In genomic region chr5:28269469-28269991, GRCm38 (mm10) we compare ENCODE assay signal across 10 mouse cellular contexts. TPM values are rescaled to one million over a fixed set of nuclear protein-coding genes. Genes with fewer than 3 reads are reported as not detected.
A peak's percentile ranks its signal among the peaks of the same experiment; 100 is the strongest.
DNase-seq lines count a peak whose midpoint lies in the region; ATAC-seq lines count a peak whose summit lies in the region.
"Had no signal": no experiment of that assay in that cellular context is flagged by ENCODE, and none has a peak within 500 bp of the region (broad histone marks: within the 10 kb centered on the region; RNA-seq: fewer than 3 reads in every experiment).

No protein-coding gene starts in this region.

- H3K9ac ChIP-seq in stomach, embryonic 15.5 days: no peak overlapping the region
- H3K9ac ChIP-seq: hindbrain, embryonic 15.5 days had no signal

- 32% methylated on average over 6 of the region's 6 CpGs for WGBS in stomach, embryonic 15.5 days

- no peak overlapping the region for H3K4me3 ChIP-seq in stomach, embryonic 15.5 days (replicated peaks)
- H3K4me3 ChIP-seq: hindbrain, embryonic 15.5 days had no signal

- no peak overlapping the region for H3K4me2 ChIP-seq in stomach, embryonic 15.5 days
- H3K4me2 ChIP-seq: hindbrain, embryonic 15.5 days had no signal

- peak; percentile 50; the same call in 1 of the 2 replicates for ATAC-seq in stomach, embryonic 15.5 days (ENCODE audit: insufficient read depth, low FRiP score, low read depth)
- ATAC-seq: Patski had no signal

- DNase-seq in MEL-GATA-1-ER (ENCODE audit: extremely low read depth, low read depth): peak; percentile 41
- DNase-seq in induced T-regulatory cell, adult 2 months (ENCODE audit: low read depth): peak; percentile 54
- DNase-seq in lung, postnatal 25 days (ENCODE audit: low spot score): peak; percentile 71
- DNase-seq in right cerebral cortex, postnatal 4 days: no peak
- DNase-seq in urinary bladder, postnatal 36 days (ENCODE audit: low spot score in 2 of 2): no peak
- DNase-seq in embryo, embryonic 10 days (ENCODE audit: low spot score): no peak
- no peak for DNase-seq in gastrocnemius, postnatal 14 days

- no peaks in the 10 kb centered on the region for H3K9me3 ChIP-seq in stomach, embryonic 15.5 days
- H3K9me3 ChIP-seq: hindbrain, embryonic 15.5 days had no signal

- H3K4me1 ChIP-seq in stomach, embryonic 15.5 days: no peaks in the 10 kb centered on the region; the same call in 1 of the 2 replicates
- H3K4me1 ChIP-seq: hindbrain, embryonic 15.5 days had no signal

- no peaks in the 10 kb centered on the region for H3K27me3 ChIP-seq in stomach, embryonic 15.5 days (replicated peaks)
- H3K27me3 ChIP-seq: hindbrain, embryonic 15.5 days had no signal

- intact Hi-C loops in gastrocnemius, postnatal 14 days (cut with DNase I; ENCODE audit: low total_unique reads): no loop called here

- H3K36me3 ChIP-seq in stomach, embryonic 15.5 days: no peaks in the 10 kb centered on the region
- H3K36me3 ChIP-seq: hindbrain, embryonic 15.5 days had no signal

- no peak overlapping the region for H3K27ac ChIP-seq in stomach, embryonic 15.5 days
- H3K27ac ChIP-seq: hindbrain, embryonic 15.5 days had no signal

RNA-seq across cellular contexts. Expression of gene Cnpy1, which starts 23.9 kb away (rescaled TPM):
- 0.21 and 0.39 TPM in 2 replicates for polyA plus RNA-seq in stomach, embryonic 15.5 days (2015; fragmentation: Nextera tagmentation; extraction: Ambion mirVana)
- total RNA-seq in gastrocnemius, postnatal 14 days (2021): under 1 TPM in 1 of 2 experiments, not detected in 1; 0.12 TPM
- polyA plus RNA-seq: Patski had no signal

RNA-seq across cellular contexts. Expression of gene Rbm33, which starts 47.4 kb away (rescaled TPM):
- 11.6 and 12.1 TPM in 2 replicates for polyA plus RNA-seq in stomach, embryonic 15.5 days (2015; fragmentation: Nextera tagmentation; extraction: Ambion mirVana)
- 10 to 100 TPM; 20.3 to 28.3 TPM for total RNA-seq in gastrocnemius, postnatal 14 days (2021)

Comparison
In these comparisons a context has a peak if more than half of its experiments do, and no peak if none do; other contexts are left out.
1. DNase-seq: peak in MEL-GATA-1-ER (single experiment), induced T-regulatory cell, adult 2 months (single experiment) and lung, postnatal 25 days (single experiment); none in right cerebral cortex, postnatal 4 days (single experiment), urinary bladder, postnatal 36 days (0 of 2), embryo, embryonic 10 days (single experiment) and gastrocnemius, postnatal 14 days (single experiment).